Mouse (Mus musculus) hindbrain, postnatal 0 days (tissue): ENCODE results near the gene Phpt1. TPM values are rescaled to one million over a fixed set of nuclear protein-coding genes. Genes with fewer than 3 reads are reported as not detected.
A peak's percentile ranks its signal among the peaks of the same experiment; 100 is the strongest.

ENCODE experiments used
- ATAC-seq: fragments of 200-750 bp; cut with Nextera tagmentation; 2 replicates; pipeline ENCODE4 v1.8.0; 2017; ENCODE audit warnings: mild to moderate bottlenecking, moderate TSS enrichment, moderate library complexity
- DNase-seq: peaks from one replicate; pipeline ENCODE4 v3.0.0-alpha.2; 2015; ENCODE audit warnings: low spot score
- H3K27ac ChIP-seq: fragments of 300-500 bp; sonication (generic); 2 replicates; pipeline ENCODE4 v1.5.1; 2014; ENCODE audit warnings: mild to moderate bottlenecking
- H3K27me3 ChIP-seq: fragments of 300-500 bp; sonication (generic); 2 replicates; pipeline ENCODE4 v1.6.1; 2014; ENCODE audit warnings: low read length, mixed read lengths; ENCODE audit not compliant: insufficient read depth
- H3K36me3 ChIP-seq: fragments of 300-500 bp; sonication (generic); 2 replicates; pipeline ENCODE4 v1.6.1; 2014; ENCODE audit warnings: low read length, mixed read lengths; ENCODE audit not compliant: insufficient read depth
- H3K4me1 ChIP-seq: fragments of 300-500 bp; sonication (generic); 2 replicates; pipeline ENCODE4 v1.6.1; 2014; ENCODE audit warnings: antibody characterized with exemption, low read length, mixed read lengths; ENCODE audit not compliant: insufficient read depth
- H3K4me2 ChIP-seq: fragments of 300-500 bp; sonication (generic); 2 replicates; pipeline ENCODE4 v1.6.1; 2014; ENCODE audit warnings: low read depth, mild to moderate bottlenecking, low read length, moderate library complexity, mixed read lengths
- H3K4me3 ChIP-seq: fragments of 300-500 bp; sonication (generic); 2 replicates; pipeline ENCODE4 v1.5.1; 2014; ENCODE audit warnings: low read length
- H3K9ac ChIP-seq: fragments of 300-500 bp; sonication (generic); replicated peaks from 2 replicates; pipeline ENCODE4 v1.6.1; 2014; ENCODE audit warnings: mild to moderate bottlenecking, low read length, moderate library complexity, mixed read lengths
- H3K9me3 ChIP-seq: fragments of 300-500 bp; sonication (generic); 2 replicates; pipeline ENCODE4 v1.6.1; 2016; ENCODE audit warnings: low read length, mixed read lengths
- CTCF ChIP-seq: IDR thresholded peaks from 2 replicates; pipeline ENCODE4 v1.5.1; 2016; ENCODE audit warnings: antibody characterized with exemption, control low read depth, low read depth
- WGBS: fragments of 180-500 bp; shearing (Covaris S2); extraction: QIAGEN DNeasy Blood & Tissue Kit; methylation state at CpG from one replicate; pipeline ENCODE4 v1.1.7; 2014; 5-methylcytosine and 5-hydroxymethylcytosine counted together
- polyA plus RNA-seq: library from polyadenylated mRNA; unstranded; fragments of >200 nt; fragmentation: Nextera tagmentation; extraction: Ambion mirVana; gene quantifications from 2 replicates; pipeline ENCODE4 v1.2.1, GENCODE M21; 2015
- total RNA-seq: library from RNA; depleted of rRNA; stranded (reverse); fragments of >200 nt; gene quantifications from 2 replicates; pipeline ENCODE4 v1.2.3, GENCODE M21; 2014

The Phpt1 gene
- total and polyA plus RNA-seq, 2 experiments from 2014 or later = 48.2 to 242 TPM

GRCm38 (mm10) chr2:25551186-25551585 is 23.8 kb downstream of the Phpt1 start:
- ATAC-seq = no peak
- H3K27me3 ChIP-seq = no peaks in the 10 kb centered on the region
- peak; percentile 78 for TF ChIP-seq CTCF
- no peaks in the 10 kb centered on the region for H3K4me1 ChIP-seq
- no peak overlapping the region for H3K27ac ChIP-seq
- H3K36me3 ChIP-seq = no peaks in the 10 kb centered on the region
- H3K4me3 ChIP-seq = no peak overlapping the region
- DNase-seq = peak; percentile 59
- no peak overlapping the region for H3K9ac ChIP-seq
- no peaks in the 10 kb centered on the region for H3K9me3 ChIP-seq
- no peak overlapping the region for H3K4me2 ChIP-seq
- 30% methylated on average over 5 of the region's 5 CpGs for whole genome bisulfite sequencing

- H3K36me3 ChIP-seq = no peaks in the 10 kb centered on the region
- H3K9me3 ChIP-seq = no peaks in the 10 kb centered on the region
- WGBS = 73% methylated on average over 9 of the region's 9 CpGs
- no peak for DNase-seq
- H3K9ac ChIP-seq = no peak overlapping the region
- no peaks in the 10 kb centered on the region for H3K27me3 ChIP-seq
- no peaks in the 10 kb centered on the region for H3K4me1 ChIP-seq
- H3K4me3 ChIP-seq = no peak overlapping the region
- TF ChIP-seq CTCF = no peak
- H3K27ac ChIP-seq = no peak overlapping the region
- no peak overlapping the region for H3K4me2 ChIP-seq
- no peak for ATAC-seq
These were observed 25.7 kb downstream of the Phpt1 start for GRCm38 (mm10) chr2:25549021-25549991.

- Histone ChIP-seq H3K9me3 (no peaks in the 10 kb centered on the region), H3K4me3 (peak within 1 kb of the TSS; percentile 65), H3K27me3 (no peaks in the 10 kb centered on the region), H3K36me3 (no peaks in the 10 kb centered on the region), H3K9ac (peak within 1 kb of the TSS; percentile 56), H3K4me2 (peak within 1 kb of the TSS; percentile 82), H3K4me1 (no peaks in the 10 kb centered on the region), H3K27ac (peak within 1 kb of the TSS; percentile 41; the same call in 1 of the 2 replicates)
- peak; percentile 99 for ATAC-seq
- DNase-seq = peak; percentile 99
- TF ChIP-seq CTCF = no peak
- 3% methylated on average over 48 of the region's 48 CpGs for WGBS
These were observed 28.1 kb downstream of the Phpt1 start, which contains the start of gene Traf2 for GRCm38 (mm10) chr2:25546811-25547491. Gene Traf2 (minus strand): TSS chr2:25546940.

GRCm38 (mm10) chr2:25545996-25546810 is 28.8 kb downstream of the Phpt1 start:
- 10% methylated on average over 36 of the region's 43 CpGs for WGBS
- peak; percentile 53; the same call in 1 of the 2 replicates for ATAC-seq
- peak overlapping the region; percentile 41; the same call in 1 of the 2 replicates for H3K27ac ChIP-seq

GRCm38 (mm10) chr2:25541644-25542367 is 33.2 kb downstream of the Phpt1 start:
- H3K4me3 ChIP-seq = no peak overlapping the region
- 90% methylated on average over 10 of the region's 10 CpGs for WGBS
- no peak overlapping the region for H3K9ac ChIP-seq

More at GRCm38 (mm10) chr2:25545996-25546810, 28.8 kb downstream of the Phpt1 start:
- TF ChIP-seq CTCF = peak; percentile 9; the same call in 1 of the 2 replicates
- H3K36me3 ChIP-seq = no peaks in the 10 kb centered on the region
- H3K4me2 ChIP-seq = peak overlapping the region; percentile 82
- DNase-seq = no peak
- no peaks in the 10 kb centered on the region for H3K27me3 ChIP-seq
- no peaks in the 10 kb centered on the region for H3K9me3 ChIP-seq
- H3K4me3 ChIP-seq = peak overlapping the region; percentile 65
- no peaks in the 10 kb centered on the region for H3K4me1 ChIP-seq
- peak overlapping the region; percentile 56 for H3K9ac ChIP-seq

More at GRCm38 (mm10) chr2:25541644-25542367, 33.2 kb downstream of the Phpt1 start:
- no peak for TF ChIP-seq CTCF
- H3K4me2 ChIP-seq = no peak overlapping the region
- no peaks in the 10 kb centered on the region for H3K4me1 ChIP-seq
- H3K27me3 ChIP-seq = no peaks in the 10 kb centered on the region
- H3K36me3 ChIP-seq = no peaks in the 10 kb centered on the region
- DNase-seq = no peak
- no peak for ATAC-seq
- no peak overlapping the region for H3K27ac ChIP-seq
- no peaks in the 10 kb centered on the region for H3K9me3 ChIP-seq
